Mouse (Mus musculus): ENCODE measurements around the gene Ldlrap1.

The Ldlrap1 gene

DNA sequence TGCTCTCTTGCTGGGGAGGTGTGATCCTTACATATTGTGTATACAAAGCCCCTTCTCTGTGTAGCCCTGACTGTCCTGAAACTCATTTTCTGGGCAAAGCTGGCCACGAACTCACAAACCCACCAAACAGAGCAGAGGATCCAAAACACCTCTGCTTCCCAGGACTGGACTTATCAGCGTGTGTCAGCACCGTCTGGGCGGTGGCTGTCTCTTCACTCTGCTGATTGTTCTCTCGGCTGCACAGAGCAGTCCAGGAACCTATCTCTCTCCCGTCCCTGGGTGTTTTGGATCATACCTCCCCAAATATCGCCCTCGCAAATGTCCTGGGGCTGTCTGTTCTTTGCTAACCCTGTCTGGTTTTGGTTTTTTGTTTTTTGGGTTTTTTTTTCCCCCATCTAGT is 48.3 kb downstream of the Ldlrap1 start:
- no peak for DNase-seq (ENCODE audit: low spot score in 2 of 2)

DNA sequence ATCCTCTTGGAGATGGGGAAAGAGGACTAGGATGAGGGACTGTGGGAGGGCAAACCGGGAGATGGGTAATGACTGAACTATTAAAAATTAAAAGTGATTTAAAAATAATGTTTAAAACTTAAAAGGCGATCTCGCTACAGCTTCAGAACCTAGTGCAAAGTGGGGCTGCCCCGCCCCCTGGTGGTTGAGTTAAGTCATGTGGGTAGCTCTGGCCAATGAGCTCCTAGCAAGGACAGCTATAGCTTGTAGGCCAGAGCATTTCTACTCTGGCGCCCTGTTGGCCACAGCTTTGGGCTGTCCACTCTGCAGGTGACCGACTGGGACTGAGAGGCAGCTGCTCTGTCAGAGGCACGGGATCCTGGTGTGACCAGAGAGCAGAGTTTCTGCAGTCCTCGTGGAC is 53.9 kb downstream of the Ldlrap1 start:
- peak; percentile 69 to 74 for DNase-seq (ENCODE audit: low spot score in 2 of 2)

DNA sequence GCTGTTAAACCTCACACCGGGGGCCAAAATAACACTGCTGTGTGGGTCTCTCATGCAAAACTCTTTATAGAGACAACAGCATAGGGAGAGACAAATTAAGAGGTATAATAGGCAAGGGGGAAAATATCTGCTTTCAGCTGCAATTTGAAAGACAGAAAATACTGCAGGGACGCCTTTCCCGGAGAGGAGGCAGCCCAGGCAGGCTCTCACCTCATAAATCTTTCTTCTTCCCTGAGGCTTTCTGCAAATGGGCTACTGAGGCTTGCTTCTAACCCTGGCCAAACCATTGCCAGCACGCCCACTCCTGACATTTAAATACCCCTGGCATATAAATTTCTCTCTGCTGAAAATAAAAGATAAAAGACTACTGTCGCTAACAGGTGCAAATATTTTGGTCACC is 62.5 kb downstream of the Ldlrap1 start:
- DNase-seq (ENCODE audit: low spot score in 2 of 2): no peak

DNA sequence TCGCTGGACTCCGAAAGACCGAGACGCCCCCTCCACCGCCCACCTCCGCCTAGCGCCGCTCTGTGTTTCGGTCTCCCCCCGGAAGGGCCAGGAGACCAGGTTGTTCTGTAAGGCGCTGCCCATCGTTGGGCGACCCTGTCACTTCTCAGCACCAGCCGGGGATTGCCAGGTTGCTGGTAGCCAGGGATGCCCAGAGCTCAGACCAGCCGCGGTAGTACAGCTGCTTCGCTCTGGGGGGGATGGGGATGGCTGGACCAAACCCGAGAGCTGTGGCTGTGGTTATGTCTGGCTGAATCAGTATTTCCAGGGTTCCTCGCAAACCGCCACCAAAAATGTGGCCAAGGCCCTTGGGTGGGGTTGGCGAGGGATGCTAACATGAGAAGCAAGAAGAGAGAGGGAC is 63.2 kb downstream of the Ldlrap1 start:
- DNase-seq (ENCODE audit: low spot score in 2 of 2): no peak

DNA sequence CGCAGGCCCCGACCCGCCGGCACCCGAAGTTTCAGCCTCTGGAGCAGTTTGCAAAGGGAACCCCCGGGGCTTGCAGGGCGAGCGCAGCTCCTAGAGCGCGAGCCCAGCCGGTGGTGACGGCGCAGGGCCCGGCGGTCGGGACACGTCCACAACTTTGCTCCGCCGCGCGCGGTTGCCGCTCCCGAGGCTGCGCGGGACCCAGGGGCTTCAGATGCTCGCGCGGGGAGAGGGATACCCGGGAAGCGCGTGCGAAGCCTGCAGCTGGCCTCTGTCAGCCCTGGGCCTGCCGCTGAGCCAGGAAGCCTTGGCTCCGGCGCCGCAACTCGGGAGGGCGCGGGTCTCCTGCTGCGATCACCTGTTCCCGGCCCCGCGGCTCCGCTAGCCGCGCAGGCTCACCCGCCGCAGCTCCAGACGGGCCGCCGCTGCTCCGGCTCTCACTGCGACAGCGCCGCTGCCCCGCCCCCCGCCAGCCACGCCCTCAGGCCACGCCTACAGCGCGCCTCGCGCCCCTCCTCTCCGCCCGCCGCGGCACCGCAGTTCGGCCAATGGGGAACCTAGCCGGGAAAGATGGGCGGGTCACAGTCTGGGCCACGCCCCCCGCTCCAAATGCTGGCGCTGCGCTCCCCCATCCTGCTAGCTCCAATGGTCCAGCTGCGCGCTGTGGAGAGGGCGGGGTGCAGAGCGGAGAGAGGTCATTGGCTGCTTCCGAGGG is 63.8 kb downstream of the Ldlrap1 start, which contains the start of gene Man1c1:
Gene Man1c1, minus strand, starts transcription at position 456 of the 712 bp plus-strand sequence.
- peak; percentile 99 for DNase-seq (ENCODE audit: low spot score in 2 of 2)

DNA sequence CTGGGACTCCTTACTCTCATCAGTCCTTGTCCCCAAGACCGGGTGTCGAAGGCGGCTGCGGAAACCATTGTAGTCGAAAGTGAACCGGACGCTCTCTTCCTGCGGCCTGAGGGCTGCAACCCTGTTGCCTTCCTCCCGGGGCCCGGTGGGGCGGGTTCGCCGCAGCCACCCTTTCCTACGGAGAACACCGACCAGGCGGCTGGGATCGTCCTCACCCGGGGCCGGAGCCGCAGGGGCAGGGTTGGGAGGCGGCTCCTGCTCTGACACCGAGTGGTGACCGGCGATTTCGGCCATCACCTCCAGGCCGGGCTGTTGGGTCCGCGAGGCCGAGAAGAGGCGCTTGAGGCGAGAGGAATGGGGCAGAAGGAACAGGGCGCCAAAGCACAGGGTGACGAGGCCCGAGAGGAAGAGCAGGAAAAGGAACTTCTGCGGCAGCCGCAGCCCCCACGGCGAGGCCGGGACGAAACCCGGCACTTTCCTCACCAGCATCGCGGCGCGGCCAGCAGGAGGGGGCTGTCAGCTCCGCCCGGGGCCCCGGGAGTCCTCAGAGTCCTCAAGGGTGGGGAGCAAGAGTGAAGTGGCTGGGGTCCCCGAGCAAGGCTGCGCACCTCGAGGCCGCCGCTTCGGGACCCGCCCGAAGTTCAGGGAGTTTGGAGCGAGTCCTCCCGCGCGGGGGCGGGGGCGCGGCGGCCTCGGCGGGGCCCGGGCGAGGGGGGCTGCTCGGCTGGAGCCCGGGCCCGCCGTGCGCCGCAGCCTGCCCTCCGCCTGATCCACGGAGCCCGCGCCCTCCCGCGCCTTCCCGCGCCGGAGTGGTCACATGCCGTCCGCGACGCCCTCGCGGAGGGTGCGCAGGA is 64.6 kb downstream of the Ldlrap1 start:
- DNase-seq (ENCODE audit: low spot score in 2 of 2): no peak

DNA sequence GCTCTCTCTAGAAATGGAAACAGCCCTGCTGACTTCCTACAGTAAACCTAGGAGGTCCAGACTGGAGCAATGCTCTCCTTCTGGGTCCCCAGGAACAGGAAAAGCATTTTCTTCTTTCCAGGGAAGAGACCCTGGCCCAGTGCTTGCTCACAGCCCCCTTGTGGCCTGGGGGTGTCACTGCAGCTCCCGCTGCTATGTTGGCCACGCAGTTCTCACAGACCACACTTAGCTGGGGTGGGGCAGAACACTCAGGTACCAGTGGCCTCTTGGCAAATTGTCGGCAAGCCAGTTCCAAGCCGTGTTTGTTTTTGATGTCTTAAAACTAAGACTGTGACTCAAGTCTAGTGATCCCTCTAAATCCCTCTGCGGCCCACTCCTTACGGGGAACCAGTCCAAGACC is 65.9 kb downstream of the Ldlrap1 start:
- peak; percentile 66 to 70 for DNase-seq (ENCODE audit: low spot score in 2 of 2)

DNA sequence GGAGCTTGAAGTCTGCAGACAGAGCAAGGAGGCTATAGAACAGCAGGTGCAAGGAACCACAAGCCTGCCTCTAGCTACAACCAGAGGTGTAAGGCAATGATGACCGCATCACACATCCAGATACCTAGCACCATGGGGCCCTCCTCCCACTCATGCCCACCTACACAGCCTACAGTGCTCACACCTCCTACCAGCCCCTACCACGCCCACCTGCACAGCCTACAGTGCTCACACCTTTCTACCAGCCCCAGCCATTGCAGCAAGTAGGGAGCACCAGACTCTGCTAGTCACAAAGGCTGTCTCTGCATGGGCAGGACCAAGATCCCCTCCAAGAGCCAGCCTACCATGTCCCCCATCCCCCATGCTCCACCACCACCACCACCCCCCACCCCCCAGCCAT is 66.9 kb downstream of the Ldlrap1 start:
- no peak for DNase-seq (ENCODE audit: low spot score in 2 of 2)

DNA sequence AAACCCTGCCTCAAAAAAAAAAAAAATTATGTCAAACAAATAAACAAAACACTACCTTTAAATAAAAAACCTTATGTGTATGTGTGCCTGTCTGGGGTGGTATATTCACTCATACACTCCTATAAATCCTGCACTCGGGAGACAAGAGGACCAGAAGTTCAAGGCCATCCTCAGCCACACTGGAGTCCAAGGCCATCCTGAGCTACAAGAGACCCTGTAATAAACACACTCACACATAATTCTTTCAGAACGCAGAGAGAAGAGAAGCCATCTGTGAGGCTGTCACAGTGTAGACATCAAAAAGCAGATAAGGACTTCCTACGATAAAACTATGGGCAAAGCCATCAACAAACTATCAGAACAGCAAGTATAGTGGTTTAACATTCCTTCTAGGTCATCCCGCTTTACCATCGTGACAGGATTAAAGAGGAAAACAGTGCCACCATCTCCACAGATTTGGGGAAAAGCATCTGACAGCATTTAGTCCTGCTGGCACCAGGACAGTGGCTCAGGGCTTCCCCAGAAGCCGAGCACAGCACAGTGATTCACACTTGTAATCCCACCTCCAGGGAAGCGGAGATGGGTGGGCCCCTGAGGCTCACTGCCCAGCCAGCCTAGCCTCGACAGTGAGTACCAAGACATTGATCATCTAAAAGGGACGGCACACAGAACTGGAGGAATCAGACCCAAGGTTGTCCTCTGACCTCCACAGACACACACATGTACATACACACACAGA is 74.5 kb downstream of the Ldlrap1 start:
- DNase-seq (ENCODE audit: low spot score in 2 of 2): no peak

DNA sequence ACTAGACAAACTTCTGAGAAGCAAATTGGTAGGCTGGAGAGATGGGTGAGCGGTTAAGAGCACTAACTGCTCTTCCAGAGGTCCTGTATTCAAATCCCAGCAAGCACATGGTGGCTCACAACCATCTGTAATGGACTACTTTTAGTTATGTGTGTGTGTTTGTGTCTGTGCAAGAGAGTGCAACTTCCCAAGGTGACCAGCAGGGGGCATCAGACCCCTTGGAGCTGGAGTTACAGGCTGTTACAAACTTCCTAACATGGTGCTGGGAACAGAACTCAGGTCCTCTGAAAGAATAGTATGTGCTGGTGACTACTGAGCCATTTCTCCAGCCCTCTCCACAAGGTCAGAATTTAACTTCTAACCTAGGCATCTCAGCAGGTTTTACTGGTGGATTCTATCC is 75.4 kb downstream of the Ldlrap1 start:
- DNase-seq (ENCODE audit: low spot score in 2 of 2): no peak
